Mouse (Mus musculus): Measurements from ENCODE around the gene Sp140.
"Not testable (repeated sequence)": the region's sequence is repeated elsewhere in the genome, so short reads cannot be mapped to it uniquely, and the experiment has no call there.

Gene Sp140

DNA sequence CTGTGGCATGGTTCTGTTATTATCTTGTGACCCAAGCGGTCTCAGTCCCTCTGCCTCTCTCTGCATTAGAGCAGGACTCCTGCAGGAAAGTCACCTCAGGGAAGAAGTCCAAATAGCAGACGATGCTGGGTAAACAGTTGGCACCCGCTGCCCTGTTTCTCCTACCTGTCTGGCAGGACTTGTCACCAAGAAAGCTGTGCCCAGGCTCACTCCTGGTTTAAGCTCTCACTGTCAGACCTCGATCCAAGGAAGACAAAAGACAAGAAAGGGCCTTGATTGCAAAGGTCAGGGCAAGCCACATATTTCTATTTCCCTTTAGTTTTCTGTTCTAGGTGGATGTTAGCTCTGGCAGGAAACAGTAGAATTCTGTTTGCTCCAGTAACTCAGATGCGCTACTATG lies 50.3 kb downstream of the Sp140 start:
- DNase-seq = not testable (repeated sequence)

DNA sequence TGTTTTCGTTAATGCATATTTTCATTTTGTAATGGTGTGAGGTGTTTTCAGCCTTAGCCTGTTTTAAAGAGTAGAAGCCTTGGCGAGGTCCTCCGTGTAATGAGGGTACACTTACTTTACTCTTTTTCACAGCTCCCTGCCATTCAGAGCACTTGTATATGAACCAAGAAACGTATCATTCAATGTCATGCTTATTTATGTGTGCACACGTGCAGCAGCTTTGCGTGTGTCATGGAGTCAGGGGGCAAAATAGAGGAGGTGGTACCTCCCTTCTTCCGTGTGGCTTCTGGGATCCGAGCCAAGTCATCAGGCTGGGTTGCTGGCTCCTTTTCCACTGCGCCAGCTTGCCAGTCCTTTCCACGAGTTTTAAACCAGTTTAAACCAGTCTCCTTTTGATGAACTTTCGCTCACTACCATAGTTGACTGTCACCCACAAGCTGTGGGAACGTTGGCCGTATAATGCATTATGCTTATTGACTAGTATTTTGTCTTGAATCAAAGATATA lies 51.6 kb downstream of the Sp140 start:
- DNase-seq = peak; percentile 11

DNA sequence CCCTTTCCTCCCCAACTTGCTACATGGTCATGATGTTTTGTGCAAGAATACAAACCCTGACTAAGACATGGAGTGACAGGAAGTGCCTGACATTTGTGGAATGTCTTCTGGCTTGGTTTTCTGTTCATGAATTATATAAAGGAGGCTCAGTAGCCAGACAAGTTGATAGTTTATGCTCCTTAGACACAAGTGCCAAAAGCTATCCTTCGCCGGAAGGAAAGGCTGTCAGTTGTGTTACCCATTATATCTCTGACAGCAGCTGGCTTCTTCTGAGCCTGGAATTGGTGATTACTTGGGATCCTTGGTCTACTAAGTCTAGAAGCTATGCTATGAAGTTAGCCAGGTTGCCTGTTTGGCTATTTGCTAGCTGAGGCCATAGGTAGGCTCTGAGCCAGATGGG lies 57.0 kb downstream of the Sp140 start:
- not testable (repeated sequence) for DNase-seq

DNA sequence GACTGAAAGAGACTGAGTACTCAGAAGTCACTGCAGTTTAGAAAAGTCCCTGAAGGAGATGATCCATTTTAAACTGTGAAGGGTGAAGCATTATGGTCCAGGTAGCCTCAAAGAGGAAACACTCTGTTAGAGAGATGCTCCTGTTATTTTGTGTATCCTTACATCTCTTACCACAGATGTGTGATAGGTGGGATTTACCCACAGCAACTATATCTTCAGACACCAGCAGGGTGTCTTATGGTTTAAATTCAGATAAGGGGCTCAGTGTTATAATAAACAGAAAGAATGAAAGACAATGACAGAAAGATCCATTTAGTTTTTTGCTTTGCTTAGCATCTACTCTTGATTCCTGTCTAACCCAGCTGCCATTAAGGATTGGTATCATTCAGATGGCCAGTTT lies 64.1 kb downstream of the Sp140 start:
- no peak for DNase-seq

DNA sequence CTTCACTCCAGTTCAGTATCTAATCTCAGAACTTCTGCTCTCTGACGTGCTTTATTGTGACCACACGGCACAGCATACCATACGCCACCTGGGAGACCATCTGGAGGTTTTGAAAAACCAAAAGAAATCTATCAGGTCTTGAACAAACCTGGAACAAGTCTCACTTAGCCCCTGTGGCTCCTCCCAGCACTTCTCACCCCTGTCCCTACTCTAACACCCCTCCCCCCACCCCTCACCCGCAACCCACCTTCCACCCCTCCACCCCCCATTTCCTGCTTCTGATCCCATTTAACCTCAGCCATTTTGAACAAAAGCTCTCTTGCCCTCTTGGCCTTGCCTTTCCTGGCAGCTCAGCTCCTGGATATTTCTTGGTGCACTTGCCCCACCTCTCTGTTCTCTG lies 80.0 kb downstream of the Sp140 start:
- DNase-seq = no peak

DNA sequence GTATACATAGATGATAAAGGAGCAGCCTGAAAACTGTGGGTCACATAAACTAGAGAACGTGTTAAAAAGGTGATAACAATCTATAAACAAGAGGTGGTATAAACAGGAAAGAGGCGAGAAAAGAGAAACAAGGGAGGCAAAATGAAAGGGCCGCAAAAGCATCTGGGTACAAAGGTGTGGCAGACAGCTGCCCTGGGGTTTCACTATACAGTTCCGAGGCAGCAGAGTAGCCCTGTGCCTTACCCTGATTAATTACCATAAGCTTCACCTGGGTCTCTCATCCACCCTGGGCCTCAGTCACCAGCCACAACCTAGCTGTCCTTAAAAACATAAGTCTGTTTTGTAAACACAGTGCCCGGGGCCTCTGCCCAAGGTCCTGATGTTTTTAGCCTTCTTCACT lies 86.5 kb downstream of the Sp140 start:
- no peak for DNase-seq

DNA sequence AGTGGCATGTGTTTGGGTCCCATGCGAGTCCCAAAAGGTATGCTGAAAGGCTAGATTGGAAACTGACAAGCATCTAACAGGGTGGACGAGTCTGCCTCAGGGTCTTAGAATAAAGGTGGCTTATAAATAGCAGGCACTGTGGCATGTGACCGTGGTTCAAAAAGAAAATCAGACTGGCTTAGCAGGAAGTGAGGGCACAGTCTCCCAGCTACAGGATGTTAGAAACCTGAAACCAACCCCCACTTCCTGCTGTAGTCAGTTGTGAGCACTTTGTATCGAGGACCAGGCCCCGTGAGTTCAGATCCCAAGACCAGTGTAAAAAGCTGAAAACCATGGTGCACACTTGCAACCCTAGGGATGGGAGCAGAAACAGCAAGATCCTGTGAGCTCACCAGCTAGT lies 87.2 kb downstream of the Sp140 start:
- DNase-seq = no peak

DNA sequence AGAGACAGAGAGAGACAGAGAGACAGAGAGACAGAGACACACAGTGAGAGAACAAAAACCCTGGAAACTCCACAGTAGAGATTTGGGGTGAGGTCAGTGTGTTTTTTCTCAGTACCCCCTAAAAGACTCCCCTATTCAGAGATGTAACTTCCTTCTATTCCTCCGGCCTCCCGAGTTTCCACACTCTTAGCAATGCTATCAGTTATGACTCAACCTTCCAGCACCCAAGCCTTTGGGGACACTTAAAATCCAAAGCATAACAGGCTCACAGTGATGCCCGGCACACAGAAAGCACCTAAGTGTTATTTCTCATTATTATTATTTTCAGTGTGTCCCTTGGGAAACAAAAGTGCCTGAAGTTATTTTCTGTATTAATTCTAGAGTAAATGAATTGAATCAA lies 90.4 kb downstream of the Sp140 start:
- DNase-seq = no peak

DNA sequence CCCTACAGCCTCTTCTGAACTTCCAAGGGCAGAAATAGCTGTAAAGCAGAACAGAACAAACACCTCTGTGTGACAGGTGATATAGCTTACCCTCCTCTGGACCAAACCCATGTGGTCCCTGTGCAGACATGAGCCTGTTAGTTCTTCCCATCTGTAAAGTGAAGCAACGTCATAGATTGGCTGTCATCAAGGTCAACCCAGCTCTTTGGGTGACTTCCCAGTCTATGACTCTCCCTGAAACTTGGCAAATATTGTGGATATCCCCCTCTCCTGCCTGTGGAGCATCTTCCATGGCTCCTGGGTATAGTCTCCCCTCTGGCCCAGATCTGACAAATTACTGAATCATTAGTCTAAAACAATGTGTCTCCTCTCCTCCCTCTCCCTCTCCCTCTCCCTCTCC lies 92.1 kb downstream of the Sp140 start:
- DNase-seq = no peak

DNA sequence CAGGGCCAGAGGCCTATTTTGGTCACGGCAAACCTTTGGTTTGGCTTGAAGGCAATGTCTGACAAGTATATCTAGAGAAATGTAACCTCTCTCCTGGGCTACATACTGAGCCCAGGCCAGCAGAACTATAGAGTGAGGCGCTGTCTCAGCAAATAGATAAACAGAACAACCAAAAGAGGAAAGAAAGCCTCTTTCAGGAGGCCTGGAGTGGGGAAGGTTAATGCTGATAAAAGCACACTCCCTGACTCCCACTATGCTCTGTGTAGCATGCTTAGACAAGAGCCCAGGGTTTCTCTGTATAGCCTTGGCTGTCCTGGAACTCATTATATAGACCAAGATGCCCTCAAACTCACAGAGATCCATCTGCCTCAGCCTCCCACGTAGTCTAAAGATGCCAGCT lies 93.1 kb downstream of the Sp140 start:
- no peak for DNase-seq

All from right cerebral cortex, postnatal 14 days (tissue).